Mouse (Mus musculus): Measurements from ENCODE around the gene Igtp.
A peak's percentile ranks its signal among the peaks of the same experiment; 100 is the strongest.
"Not testable (repeated sequence)": the region's sequence is repeated elsewhere in the genome, so short reads cannot be mapped to it uniquely, and the experiment has no call there.

The Igtp gene

DNA sequence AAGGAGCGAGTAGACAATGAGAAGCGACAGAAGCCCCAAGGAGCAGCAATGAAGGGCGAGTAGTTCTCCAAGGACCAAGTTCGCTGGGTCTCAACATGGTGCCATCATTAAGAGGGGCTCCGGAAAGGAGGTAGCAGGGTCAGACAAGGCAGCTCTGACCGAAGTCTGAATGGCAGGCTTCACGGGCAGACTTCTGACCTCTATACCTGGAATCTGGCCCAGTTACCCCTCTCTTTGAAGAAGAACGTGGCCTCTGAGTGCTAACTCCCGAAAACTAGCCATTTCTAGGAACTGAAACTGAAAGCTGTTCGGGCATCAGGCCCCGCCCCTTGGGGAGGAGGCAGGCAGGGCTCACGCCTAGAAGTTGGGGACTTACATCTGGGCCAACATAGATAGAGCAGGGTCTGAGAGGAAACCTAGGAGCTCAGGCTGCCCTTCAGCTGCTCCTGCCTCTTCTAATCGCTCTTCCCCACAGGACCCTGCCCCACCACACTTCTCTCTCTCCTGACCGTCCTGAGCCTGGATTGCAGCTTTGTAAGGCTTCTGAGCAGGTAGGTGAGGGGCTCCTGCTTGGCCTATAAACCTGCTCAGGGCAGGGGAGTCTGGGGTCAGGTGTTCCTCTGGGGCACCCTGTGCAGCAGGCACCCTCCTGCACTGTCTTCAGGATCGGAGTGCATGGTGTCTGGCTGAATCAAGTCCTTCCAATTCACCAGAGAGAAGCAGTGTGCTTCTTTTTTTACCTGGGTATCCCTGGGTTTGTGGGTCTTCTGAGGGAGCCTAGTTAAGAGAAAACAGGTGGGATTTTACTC lies at the start of gene Igtp, which contains the start of gene Irgm2:
TSS of gene Igtp (plus strand) at position 328 of the 809 bp plus-strand sequence.
TSS of gene Irgm2 (plus strand) at position 390 of the 809 bp plus-strand sequence.
- DNase-seq (ENCODE audit: low spot score) = peak; percentile 69

DNA sequence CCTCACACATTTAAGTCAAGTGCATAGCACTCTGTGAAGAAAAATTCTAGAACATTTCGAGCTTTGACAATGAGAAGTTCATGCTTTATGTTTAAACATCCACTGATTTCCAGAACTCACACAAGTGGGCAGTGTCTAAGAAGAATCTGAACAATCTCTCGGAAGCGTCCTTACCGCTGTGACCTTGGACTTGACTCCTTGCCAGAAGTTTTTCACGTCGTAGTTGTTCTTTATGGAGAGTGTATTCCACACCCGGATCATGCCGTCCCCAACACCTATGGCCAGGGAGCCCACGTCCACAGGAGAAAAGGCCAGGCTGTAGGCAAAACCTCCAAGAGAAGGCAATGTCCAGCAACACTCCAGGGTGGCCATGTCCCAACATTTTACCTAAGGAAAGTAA lies 43.9 kb upstream of the Igtp start:
- DNase-seq (ENCODE audit: low spot score) = no peak

DNA sequence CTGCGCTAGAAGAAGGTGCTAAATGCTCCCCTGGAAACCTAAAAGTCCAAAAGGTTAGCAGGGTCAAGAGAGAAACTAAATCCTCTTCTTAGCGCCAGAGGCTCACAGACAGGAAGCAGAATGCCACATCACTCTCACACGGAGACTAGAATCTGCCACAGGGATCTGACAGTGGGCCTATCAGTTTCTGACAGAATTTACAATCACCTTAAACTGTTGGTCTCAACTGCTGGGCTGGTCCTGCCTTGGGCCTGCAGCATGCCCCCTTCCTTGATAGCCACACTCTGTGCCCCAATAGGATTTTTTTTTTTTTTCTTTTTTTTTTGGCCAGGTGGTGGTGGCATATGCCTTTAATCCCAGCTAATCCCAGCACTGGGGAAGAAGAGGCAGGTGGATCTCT lies 42.5 kb upstream of the Igtp start:
- no peak for DNase-seq (ENCODE audit: low spot score)

DNA sequence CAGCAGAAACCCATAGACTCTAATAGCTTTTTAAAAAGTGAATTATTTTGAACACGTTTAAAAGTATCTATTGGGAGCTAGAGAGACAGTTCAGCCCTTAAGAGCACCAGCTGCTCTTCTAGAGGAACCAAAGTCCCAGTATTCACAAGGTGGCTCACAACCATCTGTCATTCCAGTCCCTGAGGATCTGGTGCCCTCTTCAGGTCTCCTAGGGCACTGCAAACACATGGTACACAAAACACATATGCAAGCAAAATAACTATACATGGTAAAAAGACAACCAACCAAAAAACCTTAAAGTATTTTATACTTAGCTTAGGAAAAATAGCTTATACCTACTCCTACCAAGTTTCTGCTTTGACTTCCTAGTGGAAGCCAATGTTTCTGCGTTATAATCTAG lies 34.3 kb upstream of the Igtp start:
- peak; percentile 42 for DNase-seq (ENCODE audit: low spot score)

DNA sequence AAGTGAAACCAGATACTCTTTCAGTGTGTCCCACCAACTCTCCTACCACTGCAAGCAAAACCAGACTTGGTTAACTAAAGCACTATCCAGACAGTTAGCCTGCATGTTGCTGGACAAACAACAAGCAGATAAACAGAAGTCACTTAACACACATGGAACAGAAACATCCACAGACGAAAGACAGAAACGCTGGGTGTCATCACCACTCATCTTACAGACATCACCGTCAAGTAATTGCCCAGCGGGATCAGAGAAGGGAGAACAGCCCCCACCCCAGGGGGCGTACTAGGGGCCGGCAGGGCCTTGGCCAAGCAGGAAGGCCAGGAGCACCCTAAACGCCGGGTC lies 31.6 kb upstream of the Igtp start:
- DNase-seq (ENCODE audit: low spot score) = peak; percentile 27

DNA sequence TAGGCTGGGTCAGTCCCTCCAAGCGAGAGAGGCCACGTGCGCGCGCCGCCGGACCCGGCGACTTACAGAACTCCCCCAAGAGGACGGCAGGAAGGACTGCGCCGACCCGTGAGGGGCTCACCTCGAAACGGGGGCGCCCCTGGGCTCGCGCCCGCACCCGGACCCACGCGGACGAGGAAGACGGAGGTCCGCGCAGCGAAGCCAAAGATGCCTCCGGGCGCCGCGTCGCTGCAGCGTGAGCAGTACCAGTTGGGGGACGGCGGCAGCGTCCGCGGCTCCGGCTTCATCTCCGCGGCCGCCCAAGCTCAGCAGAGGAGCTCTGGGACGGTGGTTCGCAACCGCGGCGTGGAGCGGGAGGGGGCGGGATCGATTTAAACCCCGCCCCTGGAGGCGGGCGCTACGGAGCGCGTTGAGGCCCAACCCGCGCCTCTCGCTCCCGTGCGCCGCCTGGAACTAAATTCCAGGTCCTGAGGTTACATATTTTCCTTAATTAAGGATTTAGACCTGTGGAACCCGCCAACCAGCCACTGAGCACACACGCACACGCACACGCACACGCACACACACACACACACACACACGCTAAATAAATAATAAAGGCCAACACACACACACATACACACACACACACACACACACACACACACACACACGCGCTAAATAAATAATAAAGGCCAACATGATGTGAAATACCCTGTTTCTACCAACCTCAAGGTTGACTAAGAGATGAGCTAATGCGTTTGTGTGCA lies 31.0 kb upstream of the Igtp start, which contains the start of gene Gemin5:
TSS of gene Gemin5 (minus strand) at position 373 of the 749 bp plus-strand sequence.
- DNase-seq (ENCODE audit: low spot score) = peak; percentile 81

DNA sequence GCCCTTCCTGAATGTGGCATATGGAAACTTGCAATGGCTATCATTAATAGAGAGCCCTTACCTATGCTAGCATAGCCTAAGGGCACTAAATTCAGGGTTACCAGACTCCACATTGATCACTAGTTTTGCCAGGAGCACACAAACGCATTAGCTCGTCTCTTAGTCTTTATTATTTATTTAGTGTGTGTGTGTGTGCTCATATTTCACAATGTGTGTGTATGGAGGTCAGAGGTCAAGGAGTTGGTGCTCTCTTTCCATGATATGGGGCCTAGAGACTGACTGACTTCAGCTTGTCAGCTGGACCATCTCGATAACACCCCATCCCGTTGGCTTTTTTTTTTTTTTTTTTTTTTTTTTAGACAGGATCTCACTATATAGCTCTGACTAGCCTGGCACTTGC lies 29.7 kb upstream of the Igtp start:
- DNase-seq (ENCODE audit: low spot score) = no peak

DNA sequence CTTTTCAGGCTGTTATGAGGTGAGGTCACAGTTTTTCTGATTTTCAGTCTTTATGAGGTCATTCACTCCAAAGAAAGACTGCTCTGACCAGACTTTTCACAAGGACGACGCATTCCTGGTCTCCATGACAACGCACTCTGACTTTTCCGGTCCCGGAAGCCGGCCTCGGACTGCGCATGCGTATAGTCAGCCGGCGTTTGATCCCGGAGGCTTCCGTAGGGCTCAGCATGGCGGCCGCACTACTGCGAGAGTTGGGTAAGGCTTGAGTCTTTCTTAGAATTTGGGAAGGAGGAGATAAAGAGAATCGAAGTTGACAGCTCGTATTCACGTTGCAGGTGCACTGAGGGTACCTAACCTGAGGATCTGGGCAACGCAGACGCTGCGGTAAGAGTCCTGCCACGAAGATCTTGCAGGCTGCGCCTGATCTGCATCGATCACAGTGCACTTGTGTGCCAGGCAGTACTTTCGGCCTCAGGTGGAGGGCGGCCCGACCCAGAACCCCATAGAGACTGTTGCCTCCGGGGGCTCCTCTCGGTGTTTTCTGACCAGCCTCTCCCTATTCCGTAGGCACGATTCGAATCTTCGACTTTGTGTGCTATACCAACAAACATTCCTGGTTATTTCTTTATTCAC lies 27.8 kb upstream of the Igtp start, which contains the start of gene Mrpl22:
TSS of gene Mrpl22 (plus strand) at position 203 of the 633 bp plus-strand sequence.
- peak; percentile 97 for DNase-seq (ENCODE audit: low spot score)

DNA sequence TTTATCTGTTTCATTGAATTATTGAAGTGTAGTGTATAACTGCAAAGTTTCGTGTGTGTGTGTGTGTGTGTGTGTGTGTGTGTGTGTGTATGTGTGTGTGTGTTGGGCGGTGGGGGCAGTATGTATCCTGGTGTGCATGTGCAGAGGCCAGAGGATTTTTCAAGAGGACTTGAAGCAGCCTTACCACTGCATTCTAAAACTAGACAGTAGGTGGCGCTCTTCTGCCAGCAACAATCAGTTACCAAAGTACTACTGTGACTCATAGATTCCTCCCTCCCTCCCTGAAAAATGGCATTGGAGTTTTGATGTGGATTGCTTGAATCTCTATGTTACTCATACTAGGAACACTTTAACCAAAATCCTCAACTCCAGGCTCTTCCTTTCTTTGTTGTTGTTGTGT lies 19.8 kb upstream of the Igtp start:
- peak; percentile 93 for DNase-seq (ENCODE audit: low spot score)

DNA sequence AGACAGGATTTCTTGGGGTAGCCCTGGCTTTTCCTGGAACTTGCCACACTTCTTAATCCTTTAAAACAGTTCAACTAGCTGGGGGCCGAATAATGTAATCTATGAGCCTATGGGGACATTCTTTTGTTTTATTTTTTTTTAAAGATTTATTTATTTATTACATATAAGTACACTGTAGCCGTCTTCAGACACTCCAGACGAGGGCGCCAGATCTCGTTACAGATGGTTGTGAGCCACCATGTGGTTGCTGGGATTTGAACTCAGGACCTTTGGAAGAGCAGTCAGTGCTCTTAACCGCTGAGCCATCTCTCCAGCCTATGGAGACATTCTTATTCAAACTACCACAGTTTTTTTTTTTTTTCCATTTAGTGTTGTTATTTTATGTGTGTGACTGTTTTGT lies 19.4 kb upstream of the Igtp start:
- not testable (repeated sequence) for DNase-seq (ENCODE audit: low spot score)

DNA sequence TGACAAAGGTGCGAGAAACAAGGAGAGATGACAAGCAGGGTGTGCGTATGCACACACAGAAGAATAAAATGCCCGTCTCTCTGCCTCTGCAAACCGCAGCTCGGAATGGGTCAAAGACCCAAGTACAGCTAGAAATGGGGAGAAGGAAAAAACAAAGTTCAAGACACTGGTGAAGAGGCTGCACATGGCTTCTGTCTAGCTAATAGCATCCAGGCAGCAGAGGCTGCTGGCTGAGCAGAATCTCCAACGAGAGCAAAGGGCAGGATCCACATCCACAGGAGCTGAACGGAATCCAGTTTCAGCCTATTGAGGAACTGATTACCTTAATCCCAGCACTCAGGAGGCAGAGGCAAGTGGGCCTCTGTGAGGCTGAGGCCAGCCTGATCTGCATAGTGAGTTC lies 18.6 kb upstream of the Igtp start:
- DNase-seq (ENCODE audit: low spot score) = no peak

DNA sequence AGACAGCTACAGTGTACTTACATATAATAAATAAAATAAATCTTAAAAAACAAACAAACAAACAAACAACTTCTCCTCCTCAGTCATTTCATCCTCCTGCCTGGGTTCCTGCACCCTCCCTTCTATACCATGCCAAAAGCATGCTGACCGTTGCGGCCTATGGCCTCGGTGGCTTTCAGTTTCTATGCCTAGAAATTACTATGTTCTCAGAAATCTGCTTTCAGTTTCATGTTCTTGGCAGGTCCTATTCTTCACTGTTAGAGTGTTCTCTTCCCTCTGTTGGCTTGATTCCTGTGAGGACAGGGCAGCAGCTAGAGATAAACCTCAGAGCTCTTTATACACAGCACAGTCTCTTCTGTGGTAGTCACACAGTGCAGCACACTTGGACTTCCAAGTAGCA lies 15.8 kb upstream of the Igtp start:
- no peak for DNase-seq (ENCODE audit: low spot score)

DNA sequence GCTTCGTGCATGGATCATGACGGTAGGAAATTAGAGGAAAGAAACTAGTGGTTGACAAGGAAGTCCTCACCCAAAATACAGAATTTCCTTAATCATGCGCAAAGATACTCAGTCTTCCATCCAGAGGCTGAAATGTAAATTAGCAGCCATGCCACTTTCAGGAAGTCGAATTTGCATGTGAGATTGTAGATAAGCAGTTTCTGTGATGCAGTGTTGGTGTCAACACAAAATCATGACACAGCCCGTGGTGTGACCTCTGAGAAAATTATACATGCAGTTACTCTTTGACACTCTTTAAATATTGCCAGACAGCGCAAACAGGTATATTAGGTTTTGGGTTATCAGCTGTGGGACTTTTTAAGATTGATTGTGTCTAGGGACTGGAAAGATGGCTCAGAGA lies 9.7 kb upstream of the Igtp start:
- no peak for DNase-seq (ENCODE audit: low spot score)

DNA sequence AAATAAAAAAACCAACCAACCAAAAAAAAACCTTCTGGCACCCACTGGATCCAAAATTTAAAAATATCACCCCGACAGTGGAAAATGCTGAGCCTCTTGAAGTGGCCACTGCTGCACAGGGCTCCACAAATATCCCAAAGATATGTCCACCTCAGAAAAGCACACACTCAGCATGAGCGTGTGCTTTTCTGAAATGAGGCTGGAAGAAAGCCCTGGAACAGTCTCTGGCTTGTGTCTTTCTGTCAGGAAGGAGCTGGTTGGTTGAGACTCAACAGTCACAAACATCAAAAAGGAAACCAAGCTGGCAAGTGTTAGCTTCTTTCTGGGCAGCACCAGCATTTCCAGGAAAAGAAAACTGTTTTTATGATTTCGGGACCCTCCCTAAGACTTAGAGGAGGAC lies 6.0 kb upstream of the Igtp start:
- DNase-seq (ENCODE audit: low spot score) = no peak

DNA sequence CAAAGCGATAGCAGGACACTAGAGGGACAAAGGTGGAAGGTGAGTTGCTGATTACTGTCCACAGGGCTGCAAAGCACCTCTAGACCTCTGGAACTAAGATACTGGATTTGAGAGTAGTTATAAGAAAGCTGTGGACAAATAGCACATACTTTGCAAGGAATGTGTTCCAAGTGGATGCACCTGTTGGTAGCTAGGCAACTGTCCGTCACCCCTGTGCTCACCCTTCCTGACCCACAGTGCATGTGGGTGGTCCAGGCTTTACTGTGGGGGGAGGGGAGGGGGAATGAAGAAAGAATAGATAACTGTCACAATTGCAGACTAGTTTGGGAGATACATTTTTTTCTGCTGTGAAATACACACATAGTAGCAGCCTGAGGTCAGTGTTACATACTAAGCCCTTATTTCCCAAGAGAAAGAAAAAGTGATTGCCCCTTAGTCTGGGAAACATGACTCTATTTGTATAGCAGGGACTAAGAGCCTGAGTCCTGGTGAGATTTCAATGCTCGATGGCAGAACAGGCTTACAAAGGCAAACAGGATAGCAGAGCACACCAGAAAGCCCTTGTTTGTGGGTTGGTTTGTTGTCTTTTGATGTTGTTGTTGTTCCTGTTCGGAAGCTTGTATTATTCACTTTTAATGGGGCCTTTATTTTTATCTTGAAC lies 5.4 kb upstream of the Igtp start:
- no peak for DNase-seq (ENCODE audit: low spot score)

DNA sequence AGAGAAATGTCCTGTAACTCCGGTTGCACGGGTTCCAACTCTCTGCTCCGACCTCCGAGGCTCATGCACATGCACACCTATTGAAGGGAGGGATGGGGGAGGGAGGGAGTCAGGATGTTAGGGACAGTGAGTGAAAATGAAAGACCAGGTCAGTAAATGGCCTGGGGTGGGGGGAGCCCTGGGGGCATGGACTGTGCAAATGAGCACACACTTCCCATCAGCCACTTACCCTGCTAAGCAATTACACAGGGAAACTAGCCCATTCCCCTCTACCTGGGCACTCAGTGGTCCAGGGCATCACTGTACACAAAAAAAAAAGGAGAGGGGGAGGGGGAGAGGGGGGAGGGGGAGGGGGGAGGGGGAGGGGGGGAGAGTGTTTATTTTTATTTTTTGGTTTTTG lies 693 bp upstream of the Igtp start:
- DNase-seq (ENCODE audit: low spot score) = no peak

DNA sequence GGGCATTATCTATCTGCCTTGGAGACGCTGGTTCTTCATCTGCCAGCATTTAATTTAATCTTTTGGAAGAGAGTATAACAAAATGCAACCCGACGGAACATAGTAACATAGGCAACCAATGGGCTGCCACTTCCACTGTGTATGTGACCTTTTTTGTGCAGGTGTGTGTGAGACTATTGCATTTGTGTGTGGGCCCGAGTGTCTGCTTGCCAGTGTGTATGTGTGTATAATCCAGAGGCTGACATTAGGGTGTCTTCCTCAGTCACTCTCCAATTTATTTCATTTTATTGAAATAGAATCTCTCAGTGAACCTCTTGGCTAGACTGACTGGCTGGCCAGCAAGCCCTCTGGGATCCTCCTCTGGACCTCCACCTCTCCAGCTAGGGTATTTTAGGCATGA lies 870 bp downstream of the Igtp start:
- DNase-seq (ENCODE audit: low spot score) = no peak

DNA sequence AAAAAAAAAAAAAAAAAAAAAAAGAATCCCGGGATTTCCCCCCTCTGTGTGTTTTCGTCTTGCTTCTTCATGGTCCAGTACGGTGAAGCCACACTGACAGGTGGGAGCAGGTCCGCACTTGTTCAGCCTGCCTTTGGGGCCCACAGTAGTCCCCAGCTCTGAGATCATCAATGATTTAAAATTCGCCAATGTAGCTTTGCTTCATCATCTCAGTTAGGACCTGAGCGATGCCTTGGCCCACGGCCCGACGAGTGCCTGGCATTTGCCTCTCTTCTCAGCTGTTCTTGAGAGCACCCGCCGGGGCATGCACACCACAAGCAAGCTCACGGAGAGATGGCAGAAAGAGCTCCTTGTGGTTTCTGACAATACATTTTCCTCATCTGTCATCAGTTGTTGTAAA lies 1.7 kb downstream of the Igtp start:
- no peak for DNase-seq (ENCODE audit: low spot score)

DNA sequence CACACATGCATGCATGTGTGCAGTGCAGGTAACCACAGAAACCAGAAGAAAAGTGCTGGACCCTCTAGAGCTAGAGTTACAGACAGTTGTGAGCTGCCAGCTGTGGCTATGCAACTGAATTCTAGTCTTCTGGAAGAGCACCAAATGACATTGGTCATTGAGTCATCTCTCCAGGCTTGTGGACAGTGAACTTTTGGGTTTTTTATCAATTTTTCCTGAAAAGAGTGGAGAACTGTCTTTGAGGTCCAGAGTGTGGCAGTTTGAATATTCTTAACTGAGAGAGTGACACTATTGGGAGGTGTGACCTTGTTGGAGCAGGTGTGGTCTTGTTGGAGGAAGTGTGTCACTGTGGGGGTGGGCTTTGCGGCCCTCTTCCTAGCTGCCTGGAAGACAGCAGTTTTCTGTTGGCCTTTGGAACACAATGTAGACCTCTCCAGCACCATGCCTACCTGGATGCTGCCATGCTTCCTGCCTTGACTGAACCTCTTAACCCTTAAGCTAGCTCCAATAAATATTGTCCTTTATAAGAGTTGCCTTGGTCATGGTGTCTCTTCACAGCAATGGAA lies 11.0 kb downstream of the Igtp start:
- DNase-seq (ENCODE audit: low spot score) = no peak

DNA sequence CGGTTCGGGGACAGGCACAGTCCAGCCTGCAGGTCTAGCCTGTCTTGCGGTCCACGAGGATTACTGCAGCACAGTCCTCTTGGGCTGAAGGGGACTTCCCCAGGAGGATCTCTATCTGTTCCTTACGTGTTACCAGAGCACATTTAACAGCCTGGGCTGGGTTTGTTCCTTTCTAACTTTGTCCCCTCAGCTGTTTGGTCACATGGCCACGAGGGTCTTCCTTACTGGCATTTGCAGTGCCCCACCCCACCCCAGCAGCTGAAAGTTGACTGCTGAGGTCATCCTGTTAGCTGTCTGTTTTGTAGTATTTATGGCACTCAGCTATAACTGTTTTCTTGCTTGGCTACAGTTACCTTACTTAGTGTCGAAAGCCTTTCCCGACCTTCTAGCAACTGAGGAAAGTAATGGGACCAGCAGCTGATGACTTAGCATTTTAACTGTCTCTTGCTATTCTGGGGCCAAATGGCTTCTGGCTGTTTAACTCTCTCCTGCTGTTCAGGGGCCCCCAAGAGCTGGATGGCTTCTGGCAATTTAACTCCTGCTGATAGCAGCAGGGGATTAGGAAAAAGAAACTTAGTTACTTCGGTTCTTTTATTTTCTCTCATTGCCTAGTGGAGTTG lies 11.8 kb downstream of the Igtp start:
- DNase-seq (ENCODE audit: low spot score) = no peak

DNA sequence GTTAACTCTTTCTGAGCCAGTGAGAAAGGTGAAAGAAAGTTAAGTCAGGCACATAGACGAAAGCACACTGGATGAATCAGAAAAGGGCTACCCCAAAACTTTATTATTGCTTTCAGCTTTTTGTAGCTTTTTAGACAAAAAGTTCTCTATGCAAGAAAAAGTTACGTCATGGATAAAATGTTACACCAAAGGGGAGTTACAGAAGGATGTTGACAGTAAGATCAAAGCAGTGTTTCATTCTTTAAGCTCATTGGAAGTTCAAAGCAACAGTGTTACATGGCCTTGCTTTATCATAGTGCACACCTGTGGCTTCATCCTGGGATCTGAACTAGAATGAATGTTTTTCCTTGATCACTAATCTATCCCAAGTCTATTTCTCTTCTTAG lies 12.3 kb downstream of the Igtp start:
- DNase-seq (ENCODE audit: low spot score) = no peak
